Mouse (Mus musculus): ENCODE measurements around the gene Nfia. TPM values are rescaled to one million over a fixed set of nuclear protein-coding genes. Genes with fewer than 3 reads are reported as not detected.

Nfia gene
- polyA plus RNA-seq, 1 experiment from 2014 or later: 42.0 TPM

DNA sequence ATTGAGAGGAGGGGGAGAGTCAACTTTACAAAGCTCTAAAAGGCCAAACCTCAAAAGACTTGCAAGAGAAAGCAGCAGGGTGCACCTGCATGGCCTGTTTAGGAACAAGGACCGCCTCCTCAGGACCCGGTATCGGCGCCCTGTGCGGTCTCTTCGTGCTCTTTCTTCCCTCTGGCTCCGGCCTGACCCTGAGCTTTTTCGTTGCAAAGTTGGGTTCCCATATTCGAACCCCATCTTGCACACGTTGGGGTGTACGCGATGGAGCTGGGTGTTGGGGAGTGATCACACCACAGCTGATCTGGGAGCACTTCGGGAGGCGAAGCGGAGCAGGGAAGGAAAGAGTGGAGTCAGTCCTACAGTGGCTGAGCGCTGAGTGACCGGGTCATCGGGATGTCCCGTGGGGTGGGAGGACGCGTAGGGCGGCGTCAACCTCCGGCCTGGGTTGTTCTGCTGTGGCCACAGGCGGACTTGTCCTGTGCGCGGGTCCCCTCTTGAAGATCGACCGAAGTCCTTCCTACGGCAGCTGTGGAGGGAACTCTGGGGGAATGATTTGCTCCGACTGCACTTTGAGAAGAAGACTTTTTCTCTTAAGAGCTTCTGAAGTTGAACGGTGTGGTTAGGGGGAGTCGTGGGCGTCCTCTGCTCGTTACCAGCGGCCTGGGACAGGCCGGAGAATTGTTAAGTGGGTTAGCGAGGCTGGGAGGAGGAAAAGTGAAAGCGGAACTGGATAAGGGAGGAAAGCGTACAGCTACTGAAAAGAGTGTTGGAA lies 20.9 kb upstream of the Nfia start:
- no peaks in the 10 kb centered on the region for H3K27me3 ChIP-seq (replicated peaks)
- H3K27ac ChIP-seq (ENCODE audit: poor library complexity, severe bottlenecking): peak overlapping the region; percentile 93
- H3K9ac ChIP-seq: peak overlapping the region; percentile 78
- peaks cover 20% of the 10 kb centered on the region for H3K4me1 ChIP-seq (replicated peaks)
- peak overlapping the region; percentile 57 for H3K4me3 ChIP-seq
- peak; percentile 81 for ATAC-seq (ENCODE audit: insufficient number of reproducible peaks, low FRiP score)
- H3K9me3 ChIP-seq (replicated peaks): no peaks in the 10 kb centered on the region
- no peaks in the 10 kb centered on the region for H3K36me3 ChIP-seq
- H3K4me2 ChIP-seq: peak overlapping the region; percentile 84
- WGBS: under 1% methylated on average over 40 of the region's 40 CpGs

DNA sequence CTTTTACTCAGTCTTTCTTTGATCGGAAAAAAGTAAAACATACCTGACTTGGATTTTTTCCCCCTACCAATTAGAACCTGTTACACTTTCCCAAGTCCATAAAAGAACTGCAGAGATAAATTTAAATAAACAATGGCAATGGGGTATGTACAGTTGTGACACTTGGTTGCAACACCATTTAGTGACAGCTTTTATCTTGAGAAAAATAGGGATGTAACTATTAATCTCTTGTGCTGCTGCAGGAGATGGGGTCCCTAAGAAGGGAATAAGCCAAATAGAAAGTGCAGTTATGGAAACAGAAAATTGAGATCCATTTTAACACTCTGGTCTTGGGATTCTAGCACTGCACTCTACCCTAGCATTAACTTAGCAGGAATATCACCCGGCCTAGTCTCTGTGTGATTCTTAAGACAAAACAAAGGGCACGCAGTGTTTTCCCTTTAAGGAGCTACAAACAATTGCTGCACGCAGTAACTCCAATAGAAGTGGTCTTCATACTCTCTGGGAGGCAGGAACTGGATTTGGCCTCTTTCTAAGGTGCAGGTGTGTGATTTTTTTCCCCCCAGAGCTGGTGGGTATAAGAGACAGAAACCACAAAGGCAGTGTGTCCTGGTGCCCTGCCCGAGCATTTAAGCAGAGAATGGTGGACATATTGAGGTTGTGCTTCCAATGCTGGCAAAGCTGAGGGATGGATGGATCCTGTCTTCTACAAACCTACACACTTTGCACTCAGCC lies 20.1 kb upstream of the Nfia start:
- WGBS: 36% methylated on average over 5 of the region's 5 CpGs
- Histone ChIP-seq H3K27me3 (replicated peaks) (no peaks in the 10 kb centered on the region), H3K4me1 (replicated peaks) (peaks cover 20% of the 10 kb centered on the region), H3K27ac (ENCODE audit: poor library complexity, severe bottlenecking) (peak overlapping the region; percentile 93), H3K9me3 (replicated peaks) (no peaks in the 10 kb centered on the region), H3K4me3 (peak overlapping the region; percentile 57), H3K4me2 (peak overlapping the region; percentile 84), H3K36me3 (no peaks in the 10 kb centered on the region), H3K9ac (peak overlapping the region; percentile 78)
- ATAC-seq (ENCODE audit: insufficient number of reproducible peaks, low FRiP score): no peak

DNA sequence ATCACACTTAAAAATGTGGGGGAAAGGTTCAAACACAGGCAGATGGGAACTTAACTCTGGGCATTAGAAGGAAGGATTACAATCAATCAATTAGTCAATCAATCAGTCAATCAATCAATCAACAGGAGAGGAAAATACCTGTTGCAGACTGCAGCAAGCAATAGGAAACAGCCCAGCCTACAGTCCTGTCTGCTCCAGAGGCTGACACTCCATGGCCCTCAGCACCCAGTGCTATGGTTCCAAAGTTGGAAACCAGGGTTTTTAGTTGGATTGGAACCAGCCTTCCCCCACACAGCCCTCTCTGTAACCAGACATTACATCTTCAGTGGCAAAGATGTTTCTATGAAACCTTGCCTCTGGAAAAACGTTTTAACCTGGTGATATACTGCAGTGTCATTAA lies 19.0 kb upstream of the Nfia start:
- Histone ChIP-seq H3K4me3 (no peak overlapping the region), H3K27me3 (replicated peaks) (no peaks in the 10 kb centered on the region), H3K9me3 (replicated peaks) (no peaks in the 10 kb centered on the region), H3K4me2 (no peak overlapping the region), H3K27ac (ENCODE audit: poor library complexity, severe bottlenecking) (no peak overlapping the region), H3K36me3 (no peaks in the 10 kb centered on the region), H3K4me1 (replicated peaks) (peaks cover 24% of the 10 kb centered on the region), H3K9ac (no peak overlapping the region)
- 11% methylated on average over 1 of the region's 1 CpGs for WGBS
- ATAC-seq (ENCODE audit: insufficient number of reproducible peaks, low FRiP score): no peak

DNA sequence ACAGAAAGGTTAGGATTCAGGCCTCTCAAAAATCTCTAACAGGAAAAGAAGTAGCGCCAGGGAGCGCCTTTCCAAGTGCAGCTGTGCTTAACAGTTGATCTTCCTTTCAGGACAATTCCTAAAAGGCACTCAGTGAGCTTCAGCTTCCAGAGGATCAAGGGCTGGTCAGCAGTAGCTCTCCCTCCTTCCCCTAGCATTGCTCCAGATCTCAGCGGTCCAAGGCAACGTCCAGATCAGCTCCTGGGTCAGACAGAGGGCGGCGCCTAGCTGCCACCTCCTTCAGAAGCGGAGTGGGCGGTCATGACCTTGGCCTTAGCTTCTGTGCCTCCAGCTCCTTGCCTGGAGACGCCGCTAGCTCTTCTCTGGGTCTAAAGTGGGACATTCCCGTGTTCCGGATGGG lies 18.3 kb upstream of the Nfia start:
- ATAC-seq (ENCODE audit: insufficient number of reproducible peaks, low FRiP score): no peak
- Histone ChIP-seq H3K4me2 (peak overlapping the region; percentile 34), H3K9ac (0 out of 2 replicates have a peak overlapping the region, but pooled peaks have one; percentile 8), H3K27ac (ENCODE audit: poor library complexity, severe bottlenecking) (no peak overlapping the region), H3K4me3 (no peak overlapping the region), H3K36me3 (no peaks in the 10 kb centered on the region), H3K9me3 (replicated peaks) (no peaks in the 10 kb centered on the region), H3K4me1 (replicated peaks) (peaks cover 28% of the 10 kb centered on the region), H3K27me3 (replicated peaks) (no peaks in the 10 kb centered on the region)
- WGBS: 11% methylated on average over 12 of the region's 12 CpGs

DNA sequence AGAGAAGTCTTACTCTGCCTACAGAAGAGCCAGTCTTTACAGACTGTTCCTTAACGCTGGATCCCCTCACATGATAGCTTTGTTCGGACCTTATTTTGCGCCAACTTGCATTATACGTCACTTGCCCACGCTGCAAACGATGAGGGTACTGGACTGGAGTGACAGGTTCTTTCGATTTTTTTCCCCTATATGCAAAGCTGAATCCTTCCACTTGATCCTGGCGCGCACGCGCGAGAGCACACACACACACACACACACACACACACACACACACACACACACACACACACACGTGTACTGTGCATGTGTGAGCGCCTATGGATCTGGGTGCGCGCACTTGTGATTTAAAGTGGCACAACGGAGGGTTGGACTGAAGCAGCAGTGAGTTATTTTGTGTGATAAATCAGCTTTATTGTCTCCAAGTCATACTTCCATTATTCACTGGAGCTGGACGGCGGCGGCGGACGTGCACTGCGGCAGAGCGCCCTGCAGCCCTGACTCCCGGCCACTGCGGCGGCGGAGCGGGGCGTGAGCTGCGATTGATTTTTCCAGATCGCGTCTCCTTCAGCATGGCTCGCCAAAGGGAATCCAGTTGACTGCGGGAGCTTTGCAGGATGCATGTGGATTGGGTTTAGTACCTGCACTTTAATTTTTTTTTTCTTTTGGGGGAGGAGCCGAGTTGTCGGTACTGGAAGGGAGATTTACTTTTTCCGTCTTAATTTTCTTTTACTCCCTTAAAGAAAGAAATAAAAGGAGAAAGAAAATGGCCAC lies 15.1 kb upstream of the Nfia start:
- Histone ChIP-seq H3K9me3 (replicated peaks) (no peaks in the 10 kb centered on the region), H3K36me3 (no peaks in the 10 kb centered on the region), H3K9ac (peak overlapping the region; percentile 76), H3K27me3 (replicated peaks) (no peaks in the 10 kb centered on the region), H3K4me3 (peak overlapping the region; percentile 72), H3K4me2 (peak overlapping the region; percentile 67), H3K4me1 (replicated peaks) (peaks cover 27% of the 10 kb centered on the region), H3K27ac (ENCODE audit: poor library complexity, severe bottlenecking) (peak overlapping the region; percentile 86)
- under 1% methylated on average over 38 of the region's 38 CpGs for WGBS
- ATAC-seq (ENCODE audit: insufficient number of reproducible peaks, low FRiP score): peak; percentile 76

DNA sequence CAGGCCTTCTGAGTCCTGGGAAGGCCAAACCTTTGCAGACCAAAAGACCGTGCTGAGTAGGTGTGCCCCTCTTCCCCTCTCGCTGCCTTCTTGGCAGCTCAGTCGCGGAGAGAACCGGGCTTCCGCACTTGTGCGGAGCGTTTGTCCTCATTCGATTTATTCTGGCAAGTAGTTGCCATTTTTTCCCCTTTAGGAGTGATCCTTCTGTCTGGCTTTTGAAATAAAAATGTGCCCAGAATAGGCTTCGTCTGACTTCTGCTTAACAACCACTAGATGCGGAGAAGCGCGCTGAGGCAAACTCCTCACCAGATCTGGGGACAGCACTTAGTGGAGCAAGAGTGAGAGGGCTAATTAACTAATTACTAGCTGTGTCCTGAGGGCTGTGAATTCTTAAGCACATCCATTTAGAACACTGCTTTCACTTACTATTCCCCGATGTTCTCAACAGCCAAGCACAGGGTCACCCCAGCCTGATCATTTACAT lies 14.5 kb upstream of the Nfia start:
- Histone ChIP-seq H3K4me3 (peak overlapping the region; percentile 72), H3K9me3 (replicated peaks) (no peaks in the 10 kb centered on the region), H3K4me1 (replicated peaks) (peaks cover 21% of the 10 kb centered on the region), H3K4me2 (peak overlapping the region; percentile 67), H3K9ac (peak overlapping the region; percentile 76), H3K27ac (ENCODE audit: poor library complexity, severe bottlenecking) (peak overlapping the region; percentile 86), H3K36me3 (no peaks in the 10 kb centered on the region), H3K27me3 (replicated peaks) (no peaks in the 10 kb centered on the region)
- WGBS: 1% methylated on average over 14 of the region's 14 CpGs
- peak; percentile 63; the same call in 1 of the 2 replicates for ATAC-seq (ENCODE audit: insufficient number of reproducible peaks, low FRiP score)

DNA sequence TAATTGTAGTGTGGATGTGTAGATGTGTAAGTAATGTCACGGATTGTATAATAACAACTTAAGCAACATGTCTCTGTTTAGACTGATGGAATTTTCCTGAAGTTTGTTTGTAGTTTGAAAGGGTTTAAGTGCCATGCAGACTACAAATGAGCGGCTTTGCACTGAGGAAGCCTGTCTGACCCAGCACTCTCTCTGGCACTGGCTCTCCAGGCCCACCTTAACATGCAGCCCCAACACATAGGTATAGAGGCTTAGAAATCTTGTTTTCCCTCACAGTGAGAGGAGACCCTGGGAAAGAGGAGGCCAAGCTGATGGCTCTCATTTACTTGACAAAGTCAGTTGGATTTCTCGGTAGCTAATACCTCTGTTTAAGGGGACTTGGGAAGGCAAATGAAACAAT lies 13.9 kb upstream of the Nfia start:
- no peaks in the 10 kb centered on the region for H3K27me3 ChIP-seq (replicated peaks)
- peak overlapping the region; percentile 67 for H3K4me2 ChIP-seq
- no peaks in the 10 kb centered on the region for H3K36me3 ChIP-seq
- peak overlapping the region; percentile 76 for H3K9ac ChIP-seq
- no peaks in the 10 kb centered on the region for H3K9me3 ChIP-seq (replicated peaks)
- no peak for ATAC-seq (ENCODE audit: insufficient number of reproducible peaks, low FRiP score)
- H3K4me3 ChIP-seq: peak overlapping the region; percentile 72
- peaks cover 19% of the 10 kb centered on the region for H3K4me1 ChIP-seq (replicated peaks)
- H3K27ac ChIP-seq (ENCODE audit: poor library complexity, severe bottlenecking): no peak overlapping the region
- WGBS: 48% methylated on average over 3 of the region's 3 CpGs

DNA sequence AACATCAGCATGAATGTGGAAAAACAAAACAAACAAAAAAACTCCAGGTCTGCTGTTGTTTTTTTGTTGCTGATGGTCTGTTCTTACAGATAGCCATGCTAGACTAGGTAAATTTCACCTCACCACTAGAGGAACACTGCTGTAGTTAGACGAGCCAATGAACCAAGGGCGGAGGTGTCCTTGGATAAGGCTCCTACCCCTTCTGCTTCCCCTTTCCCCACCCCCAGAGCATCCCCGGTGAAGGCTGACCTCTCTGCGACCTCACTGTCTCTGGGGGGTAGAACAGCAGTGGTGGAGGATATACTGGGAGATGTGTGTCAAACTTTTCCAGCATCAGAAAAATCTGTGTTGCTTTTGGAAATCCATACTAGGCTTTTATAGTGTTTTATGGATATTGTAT lies 7.9 kb upstream of the Nfia start:
- Histone ChIP-seq H3K36me3 (no peaks in the 10 kb centered on the region), H3K4me2 (no peak overlapping the region), H3K9ac (no peak overlapping the region), H3K9me3 (replicated peaks) (no peaks in the 10 kb centered on the region), H3K4me3 (no peak overlapping the region), H3K27ac (ENCODE audit: poor library complexity, severe bottlenecking) (no peak overlapping the region), H3K27me3 (replicated peaks) (no peaks in the 10 kb centered on the region), H3K4me1 (replicated peaks) (0 out of 2 replicates have a peak, but pooled peaks cover 9% of the 10 kb centered on the region)
- ATAC-seq (ENCODE audit: insufficient number of reproducible peaks, low FRiP score): no peak
- WGBS: 20% methylated on average over 4 of the region's 4 CpGs

DNA sequence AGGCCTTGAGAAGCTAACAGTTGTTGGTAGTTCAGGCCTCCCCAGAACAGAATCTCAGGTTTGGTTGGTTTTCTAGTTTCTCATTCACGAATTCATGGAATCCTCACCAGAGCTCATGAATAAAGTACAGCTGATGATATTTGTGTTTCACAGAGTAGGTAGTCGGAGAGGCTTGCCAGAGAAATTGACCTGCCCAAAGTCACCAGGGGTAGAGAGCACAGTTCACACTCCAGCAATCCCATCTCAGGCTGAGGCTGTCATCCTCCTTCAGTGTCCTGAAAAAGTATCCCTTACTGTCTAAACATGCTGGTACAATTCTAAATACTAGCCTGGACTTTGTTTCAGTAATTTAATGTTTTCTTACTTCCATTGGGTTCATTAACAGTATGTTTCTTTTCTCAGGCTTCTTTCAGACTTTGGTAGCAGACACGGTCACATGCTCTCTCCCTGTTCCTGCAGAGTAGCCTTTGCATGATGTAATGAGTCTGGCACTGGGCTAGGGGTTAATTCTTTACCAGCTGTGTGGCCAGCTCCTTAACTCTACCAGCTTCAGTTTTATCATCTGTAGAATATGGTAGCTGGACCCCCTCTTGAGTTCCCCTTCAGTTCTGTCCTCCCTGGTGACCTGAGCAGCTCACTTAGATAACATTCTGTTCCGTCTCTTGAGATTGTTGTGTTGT lies 7.1 kb upstream of the Nfia start:
- Histone ChIP-seq H3K9me3 (replicated peaks) (no peaks in the 10 kb centered on the region), H3K4me2 (no peak overlapping the region), H3K27ac (ENCODE audit: poor library complexity, severe bottlenecking) (no peak overlapping the region), H3K36me3 (no peaks in the 10 kb centered on the region), H3K4me3 (no peak overlapping the region), H3K4me1 (replicated peaks) (0 out of 2 replicates have a peak, but pooled peaks cover 9% of the 10 kb centered on the region), H3K9ac (no peak overlapping the region), H3K27me3 (replicated peaks) (no peaks in the 10 kb centered on the region)
- 55% methylated on average over 4 of the region's 4 CpGs for WGBS
- no peak for ATAC-seq (ENCODE audit: insufficient number of reproducible peaks, low FRiP score)

DNA sequence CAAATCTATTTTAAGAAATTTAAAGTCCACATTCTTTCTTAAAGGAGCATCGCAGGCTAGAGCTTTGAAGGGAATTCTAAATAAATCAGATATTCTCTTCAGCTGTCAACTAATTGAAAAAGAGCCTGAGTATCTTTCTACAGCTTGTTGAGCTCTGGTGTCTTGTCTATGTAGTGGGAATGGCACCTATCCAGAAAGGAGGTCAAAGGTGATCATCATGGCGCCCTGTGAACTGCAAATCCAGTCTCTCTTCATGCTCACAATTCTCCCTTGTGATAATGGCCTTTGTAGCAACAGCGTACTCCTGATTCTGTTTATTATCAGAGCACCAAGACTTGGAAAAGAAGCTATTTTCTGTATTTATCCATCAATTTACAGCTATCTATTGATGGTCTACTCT lies 6.4 kb upstream of the Nfia start:
- Histone ChIP-seq H3K4me2 (no peak overlapping the region), H3K27me3 (replicated peaks) (no peaks in the 10 kb centered on the region), H3K4me1 (replicated peaks) (0 out of 2 replicates have a peak, but pooled peaks cover 9% of the 10 kb centered on the region), H3K9ac (no peak overlapping the region), H3K27ac (ENCODE audit: poor library complexity, severe bottlenecking) (no peak overlapping the region), H3K36me3 (no peaks in the 10 kb centered on the region), H3K9me3 (replicated peaks) (no peaks in the 10 kb centered on the region), H3K4me3 (no peak overlapping the region)
- no peak for ATAC-seq (ENCODE audit: insufficient number of reproducible peaks, low FRiP score)
- WGBS: 78% methylated on average over 3 of the region's 3 CpGs

Data from heart, embryonic 12.5 days (tissue).